Mouse (Mus musculus): ENCODE results near the gene Pum2.

GRCm38 (mm10) chr12:8662175-8662574, 11.8 kb upstream of the Pum2 start:
- TF ChIP-seq CTCF (IDR thresholded peaks at IDR 0.05; ENCODE audit: low read depth, low read length), result no peak
- TF ChIP-seq POLR2A (IDR thresholded peaks at IDR 0.05; ENCODE audit: extremely low read depth, insufficient read depth, low read length), result no peak
